Mouse (Mus musculus) heart, adult 2 months (tissue): Measurements from ENCODE around the gene Galt. TPM values are rescaled to one million over a fixed set of nuclear protein-coding genes. Genes with fewer than 3 reads are reported as not detected.

ENCODE experiments used
- DNase-seq, 2 experiments: peaks; one replicate each; pipeline ENCODE4 v3.0.0; 2021
- H3K27ac ChIP-seq: fragments of 200-600 bp; 2 replicates; pipeline ENCODE4 v1.8.1; 2022
- H3K27me3 ChIP-seq: fragments of 200-500 bp; 2 replicates; pipeline ENCODE4 v1.6.1; 2012; ENCODE audit warnings: mild to moderate bottlenecking, low read length, inconsistent platforms, mixed read lengths; ENCODE audit not compliant: control insufficient read depth, insufficient read depth
- H3K36me3 ChIP-seq: fragments of 200-500 bp; 2 replicates; pipeline ENCODE4 v1.6.1; 2012; ENCODE audit warnings: low read length, inconsistent platforms; ENCODE audit not compliant: control insufficient read depth, insufficient read depth
- H3K4me1 ChIP-seq: fragments of 200-500 bp; 2 replicates; pipeline ENCODE4 v1.6.1; 2011; ENCODE audit warnings: low read length; ENCODE audit not compliant: control insufficient read depth, insufficient read depth
- H3K4me3 ChIP-seq: fragments of 200-600 bp; 2 replicates; pipeline ENCODE4 v1.8.1; 2022
- H3K79me2 ChIP-seq: fragments of 200-500 bp; replicated peaks from 2 replicates; pipeline ENCODE4 v1.6.1; 2012; ENCODE audit warnings: mild to moderate bottlenecking, inconsistent platforms, low read length, moderate library complexity, mixed read lengths; ENCODE audit not compliant: control insufficient read depth, insufficient read depth
- H3K9ac ChIP-seq: fragments of 200-500 bp; 2 replicates; pipeline ENCODE4 v1.6.1; 2012; ENCODE audit warnings: low read depth, mild to moderate bottlenecking, control low read depth, inconsistent platforms, low read length, mixed read lengths
- CTCF ChIP-seq: fragments of 200-600 bp; IDR thresholded peaks from 2 replicates; pipeline ENCODE4 v1.8.1; 2022; ENCODE audit warnings: antibody characterized with exemption, mild to moderate bottlenecking, moderate library complexity
- EP300 ChIP-seq: fragments of 200-500 bp; IDR thresholded peaks from 2 replicates; pipeline ENCODE4 v1.6.1; 2011; ENCODE audit warnings: low read depth, low read length, control low read depth; ENCODE audit not compliant: insufficient read depth
- POLR2A ChIP-seq: fragments of 200-500 bp; IDR thresholded peaks from 2 replicates; pipeline ENCODE4 v1.6.1; 2011; ENCODE audit warnings: mild to moderate bottlenecking, low read depth, low read length, control low read depth; ENCODE audit not compliant: insufficient read depth
- WGBS: fragments of 180-500 bp; shearing (Covaris S2); methylation state at CpG from one replicate; pipeline ENCODE4 v1.1.7; 2018; 5-methylcytosine and 5-hydroxymethylcytosine counted together
- intact Hi-C: fragments of 180-260 bp; cut with DNase I; formaldehyde crosslinking; loops from one replicate; pipeline ENCODE4 v1.15.1; 2025
- long read RNA-seq: library from polyadenylated mRNA; stranded (forward); transcript quantifications from one replicate; pipeline ENCODE4 v2.0.0, GENCODE M21; 2021
- polyA plus RNA-seq: library from polyadenylated mRNA; depleted of rRNA; stranded (reverse); fragments of >200 nt; gene quantifications from 2 replicates; pipeline ENCODE4 v1.2.3, GENCODE M21; 2012; rRNA removed
- total RNA-seq, 2 experiments: library from RNA; stranded (reverse); gene quantifications; 2 replicates each; pipeline ENCODE4 v1.2.3; 2021

Gene Galt
- total RNA-seq (10 to 100 TPM; 42.5 to 52.7 TPM), polyA plus RNA-seq (136 and 137 TPM in 2 replicates)
- long read RNA-seq, transcript Galt-201 (11 exons, 1,595 nt) = major isoform, 21 of 37 reads
- long read RNA-seq, partial matches to known transcripts = 8 of 37 reads
- long read RNA-seq, other reads (novel, unspliced or antisense) = 8 of 37 reads

DNA sequence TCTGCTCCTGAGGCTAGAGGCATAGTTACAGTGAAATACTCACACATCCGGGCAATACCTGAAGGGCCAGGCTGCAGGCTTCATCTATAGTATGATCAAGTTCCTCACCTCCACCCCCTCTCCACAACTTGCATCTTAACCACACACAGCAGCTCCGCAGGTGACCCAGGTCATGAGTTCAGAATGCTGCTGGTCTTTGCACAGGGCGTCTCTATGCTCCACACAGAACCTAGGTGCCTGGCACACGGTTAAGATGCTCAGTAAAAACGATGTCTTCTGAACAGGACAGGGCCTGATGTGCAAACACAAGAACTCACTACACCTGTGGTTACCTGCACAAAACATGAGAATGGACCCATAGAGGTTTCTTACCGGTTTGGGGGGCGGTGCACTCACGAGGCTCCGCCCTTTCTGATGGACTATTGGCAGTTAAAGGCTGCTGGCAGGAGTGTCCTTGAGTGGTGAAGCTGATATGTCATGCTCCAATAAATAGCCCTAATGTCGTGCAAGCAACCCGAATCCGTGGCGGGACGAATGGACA, at the start of gene Galt:
TSS of gene Galt (plus strand) at position 432 of the 541 bp plus-strand sequence.
- Histone ChIP-seq H3K36me3 (no peaks in the 10 kb centered on the region), H3K4me3 (peak within 1 kb of the TSS; percentile 83), H3K4me1 (no peaks in the 10 kb centered on the region; the same call in none of the 2 replicates), H3K27ac (peak within 1 kb of the TSS; percentile 99), H3K9ac (peak within 1 kb of the TSS; percentile 84), H3K27me3 (no peaks in the 10 kb centered on the region), H3K79me2 (no peaks in the 10 kb centered on the region)
- no peak for TF ChIP-seq EP300
- TF ChIP-seq CTCF = no peak
- TF ChIP-seq POLR2A = no peak
- no peak for DNase-seq
- WGBS = 18% methylated on average over 14 of the region's 14 CpGs
- intact Hi-C loops = no loop called here

DNA sequence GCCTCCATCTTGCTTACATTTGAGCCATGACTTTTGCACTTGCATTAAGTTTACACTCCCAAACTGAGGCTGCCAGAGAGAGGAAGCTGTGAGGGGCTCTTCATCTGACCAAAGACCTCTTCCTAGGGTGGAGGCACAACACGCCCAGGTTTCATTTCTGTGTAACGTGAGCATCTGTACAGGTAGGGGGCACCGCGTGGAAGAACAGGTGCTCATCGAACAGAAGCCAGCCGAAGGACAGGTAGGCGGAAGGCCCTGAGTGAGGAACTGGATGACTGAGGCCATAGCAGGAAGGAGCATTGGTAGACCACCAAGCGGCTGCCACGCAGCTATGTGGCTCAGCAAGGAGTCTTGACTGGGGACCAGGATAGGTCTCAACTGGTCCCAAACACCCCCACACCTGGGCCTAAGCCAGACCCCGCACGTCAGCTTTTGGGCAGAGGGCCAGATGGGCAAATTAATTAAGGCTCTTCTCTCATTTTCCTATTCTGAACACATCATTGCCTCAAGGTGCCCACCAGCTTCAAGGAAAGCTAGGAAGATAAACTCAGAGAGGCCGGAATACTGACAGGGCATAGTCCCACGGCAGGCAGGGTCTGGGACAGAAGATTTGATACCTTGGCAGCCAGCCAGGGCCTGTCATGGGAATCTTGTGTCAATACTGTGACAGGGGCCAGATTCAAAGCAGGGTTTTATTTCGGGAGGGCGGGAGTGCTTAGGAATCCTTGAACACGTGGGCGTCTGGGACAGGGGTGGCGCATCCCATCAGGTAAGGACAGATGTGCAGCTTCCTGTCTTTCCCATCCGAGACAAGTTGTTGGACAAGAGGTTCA, 48.9 kb upstream of the Galt start:
- TF ChIP-seq POLR2A (no peak), EP300 (no peak), CTCF (no peak)
- H3K4me1 ChIP-seq = no peaks in the 10 kb centered on the region
- no peak overlapping the region for H3K27ac ChIP-seq
- no peaks in the 10 kb centered on the region for H3K27me3 ChIP-seq
- intact Hi-C loops = loop anchor here (5.0 kb wide), 1 partner anchor 94 kb away; no protein-coding TSS in a partner anchor
- no peak overlapping the region for H3K4me3 ChIP-seq
- H3K79me2 ChIP-seq = no peaks in the 10 kb centered on the region
- no peak overlapping the region for H3K9ac ChIP-seq
- H3K36me3 ChIP-seq = no peaks in the 10 kb centered on the region
- no peak for DNase-seq
- WGBS = 54% methylated on average over 19 of the region's 19 CpGs

DNA sequence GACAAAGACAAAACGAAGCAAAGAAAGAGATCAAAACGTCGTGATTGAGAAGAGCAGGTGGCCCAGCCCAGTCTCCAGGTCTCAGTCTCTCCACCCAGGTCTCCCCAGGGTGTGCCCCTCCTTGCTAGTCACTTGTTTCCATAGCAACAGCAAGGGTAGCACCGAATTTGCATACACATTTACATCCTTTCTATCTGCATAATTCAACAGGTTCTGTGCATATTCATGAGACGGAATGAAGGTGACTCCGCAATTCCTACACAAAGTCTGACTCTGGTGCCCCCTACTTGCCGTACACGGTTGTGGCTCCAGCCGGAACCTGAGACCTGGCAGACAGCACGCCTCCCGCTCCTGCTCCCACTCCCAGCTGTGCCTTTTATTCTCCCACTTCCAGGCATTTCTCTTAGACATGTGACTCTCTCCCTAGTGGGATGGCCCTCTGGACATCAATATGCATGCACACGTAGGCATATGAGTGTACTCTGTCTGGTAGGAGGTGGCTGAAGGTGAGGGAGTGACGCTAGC, 48.0 kb upstream of the Galt start:
- Histone ChIP-seq H3K4me3 (no peak overlapping the region), H3K4me1 (no peaks in the 10 kb centered on the region), H3K79me2 (no peaks in the 10 kb centered on the region), H3K36me3 (no peaks in the 10 kb centered on the region), H3K27ac (no peak overlapping the region), H3K27me3 (no peaks in the 10 kb centered on the region), H3K9ac (no peak overlapping the region)
- peak; percentile 60 to 67 for DNase-seq
- 5% methylated on average over 13 of the region's 13 CpGs for WGBS
- intact Hi-C loops = loop anchor here (5.0 kb wide), 1 partner anchor 95 kb away; no protein-coding TSS in a partner anchor
- TF ChIP-seq EP300 = no peak
- peak; percentile 80 for TF ChIP-seq CTCF

DNA sequence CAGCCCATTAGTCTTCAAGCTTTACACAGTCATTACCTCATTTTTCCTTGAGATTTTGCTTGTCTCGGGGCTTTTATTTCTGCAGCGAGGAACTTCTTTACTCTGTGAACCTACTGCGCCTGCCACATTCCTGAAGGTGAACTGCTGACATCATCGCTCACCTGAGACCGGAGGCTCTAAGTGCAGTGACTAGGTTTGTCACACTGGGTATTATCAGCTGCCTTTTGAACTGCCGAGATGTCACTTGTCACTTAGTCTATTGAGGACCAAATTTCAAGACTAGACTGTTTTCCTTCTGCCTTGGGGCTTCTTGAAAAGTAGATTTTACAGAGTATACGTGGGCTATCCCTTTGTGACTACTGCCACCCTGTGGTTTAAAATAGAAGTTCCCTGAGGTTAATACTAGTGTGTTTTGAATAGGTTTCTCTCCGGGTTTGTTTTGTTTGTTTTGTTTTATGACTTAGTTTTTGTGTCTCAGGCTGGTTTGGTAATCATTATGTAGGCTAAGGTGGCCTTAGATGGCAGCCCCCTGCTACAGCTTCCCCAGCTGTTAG, 46.8 kb upstream of the Galt start:
- Histone ChIP-seq H3K79me2 (no peaks in the 10 kb centered on the region), H3K4me3 (no peak overlapping the region), H3K4me1 (peaks cover 5% of the 10 kb centered on the region), H3K27me3 (no peaks in the 10 kb centered on the region), H3K27ac (no peak overlapping the region), H3K36me3 (no peaks in the 10 kb centered on the region), H3K9ac (no peak overlapping the region)
- intact Hi-C loops = loop anchor here (1.0 to 5.0 kb wide), 4 partner anchors 53 to 240 kb away; no protein-coding TSS in a partner anchor
- DNase-seq = no peak
- 42% methylated on average over 8 of the region's 8 CpGs for WGBS
- no peak for TF ChIP-seq EP300
- TF ChIP-seq CTCF = peak; percentile 88
- no peak for TF ChIP-seq POLR2A

DNA sequence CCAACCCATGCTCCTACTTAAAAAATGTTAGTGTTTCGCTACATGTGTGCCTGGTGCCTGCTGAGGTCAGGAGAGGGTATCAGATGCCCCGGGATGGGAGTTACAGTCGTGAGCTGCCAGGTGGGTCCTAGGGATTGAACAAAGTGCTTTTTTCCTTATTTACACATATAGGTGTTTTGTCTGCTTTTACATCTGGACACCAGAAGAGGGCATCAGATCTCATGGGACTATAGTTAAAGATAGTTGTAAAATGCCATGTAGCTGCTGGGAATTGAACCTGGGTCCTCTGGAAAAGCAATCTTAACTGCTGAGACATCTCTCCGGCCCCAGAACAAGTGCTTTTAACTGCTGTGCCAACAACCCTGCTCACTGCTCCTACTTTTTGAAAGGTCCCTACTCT, 44.8 kb upstream of the Galt start:
- Histone ChIP-seq H3K36me3 (no peaks in the 10 kb centered on the region), H3K4me1 (peaks cover 5% of the 10 kb centered on the region), H3K4me3 (no peak overlapping the region), H3K27ac (no peak overlapping the region), H3K9ac (no peak overlapping the region), H3K27me3 (no peaks in the 10 kb centered on the region), H3K79me2 (no peaks in the 10 kb centered on the region)
- no peak for DNase-seq
- WGBS = 59% methylated on average over 4 of the region's 4 CpGs
- intact Hi-C loops = no loop called here
- peak; percentile 49 for TF ChIP-seq CTCF
- no peak for TF ChIP-seq POLR2A
